Mouse (Mus musculus) erythroblast, embryonic 14.5 days (primary cell): ENCODE data around the gene Becn1.

Source experiments
- GATA1 ChIP-seq: IDR thresholded peaks from 2 replicates; pipeline ENCODE4 v1.6.1; 2012; ENCODE audit warnings: low read length, inconsistent platforms, mixed read lengths
- TAL1 ChIP-seq: IDR thresholded peaks from 3 replicates; pipeline ENCODE4 v1.6.1; 2012; ENCODE audit warnings: low read length, inconsistent platforms, mixed read lengths

DNA sequence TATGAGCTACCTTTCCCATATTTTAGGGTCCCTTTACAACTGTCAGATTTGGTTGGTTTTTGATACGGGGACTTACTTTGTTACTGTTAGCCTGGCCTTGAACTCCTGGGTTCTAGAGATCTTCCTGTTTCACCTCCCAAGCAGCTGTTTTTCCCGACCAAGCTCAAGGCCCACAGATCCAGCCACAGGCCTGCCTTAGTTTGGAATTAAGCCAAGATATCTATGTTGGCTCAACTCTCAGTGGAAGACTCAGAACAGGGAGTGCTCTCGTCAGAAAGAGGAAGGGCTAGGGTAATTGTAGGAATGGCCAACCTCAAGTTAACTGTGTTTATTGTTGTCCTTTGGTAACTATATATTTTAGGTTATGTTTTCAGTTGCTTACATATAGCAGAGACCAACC lies 10.1 kb upstream of the Becn1 start:
- no peak for TF ChIP-seq TAL1
- TF ChIP-seq GATA1 = no peak
